Mouse (Mus musculus) urinary bladder, postnatal 4 days (tissue): ENCODE measurements around the gene Kpnb1.
A peak's percentile ranks its signal among the peaks of the same experiment; 100 is the strongest.
"Not testable (repeated sequence)": the region's sequence is repeated elsewhere in the genome, so short reads cannot be mapped to it uniquely, and the experiment has no call there.

Experiments
- DNase-seq, 2 experiments: peaks; one replicate each; pipeline ENCODE4 v3.0.0; 2021 to 2022; ENCODE audit warnings: low spot score in 2 of 2

Gene Kpnb1

DNA sequence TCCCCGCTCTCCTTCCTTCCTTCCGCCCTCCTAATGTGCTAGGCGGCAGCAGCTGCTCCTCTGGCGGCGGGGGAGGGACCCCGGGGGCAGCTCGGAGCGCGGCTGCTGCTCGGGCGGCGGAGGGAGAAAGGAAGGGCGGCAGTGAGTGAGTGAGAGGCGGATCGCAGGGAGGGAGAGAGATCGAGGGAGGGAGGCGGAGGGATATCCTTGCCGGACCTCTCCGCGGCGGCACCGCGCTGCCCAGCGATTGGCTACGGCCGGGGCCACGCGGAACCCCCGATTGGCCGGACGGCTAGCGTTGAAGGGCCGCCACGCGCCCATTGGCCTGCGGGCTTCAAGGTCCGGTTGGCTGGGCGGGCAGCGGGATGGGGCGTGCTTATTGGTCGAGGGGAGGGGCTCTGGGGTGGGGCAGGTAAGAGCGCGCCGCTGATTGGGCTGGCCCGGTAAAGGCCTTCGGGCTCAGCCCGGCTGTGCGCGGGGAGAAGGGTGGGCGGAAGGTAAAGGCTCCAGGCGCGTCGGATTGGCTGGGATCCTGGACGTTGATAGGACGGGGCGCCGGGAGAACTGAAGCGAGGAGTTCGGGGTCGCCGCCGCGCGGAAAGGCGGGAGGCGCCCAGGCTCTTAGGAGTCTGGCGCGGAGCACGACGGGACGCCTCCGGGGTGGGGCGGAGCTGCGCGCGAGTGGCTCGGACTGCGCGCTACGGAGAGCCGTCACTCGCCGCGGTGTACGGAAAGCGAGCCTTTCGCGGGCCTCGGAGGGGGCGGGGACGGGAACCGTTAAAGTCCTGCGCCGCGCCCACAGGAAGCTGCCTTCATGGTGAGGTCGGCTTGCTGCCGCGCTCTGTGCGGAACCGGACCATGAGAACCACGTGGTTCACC, at the start of gene Kpnb1:
Gene Kpnb1, minus strand, starts transcription at position 118 of the 879 bp plus-strand sequence.
- peak; percentile 99 to 100 for DNase-seq

DNA sequence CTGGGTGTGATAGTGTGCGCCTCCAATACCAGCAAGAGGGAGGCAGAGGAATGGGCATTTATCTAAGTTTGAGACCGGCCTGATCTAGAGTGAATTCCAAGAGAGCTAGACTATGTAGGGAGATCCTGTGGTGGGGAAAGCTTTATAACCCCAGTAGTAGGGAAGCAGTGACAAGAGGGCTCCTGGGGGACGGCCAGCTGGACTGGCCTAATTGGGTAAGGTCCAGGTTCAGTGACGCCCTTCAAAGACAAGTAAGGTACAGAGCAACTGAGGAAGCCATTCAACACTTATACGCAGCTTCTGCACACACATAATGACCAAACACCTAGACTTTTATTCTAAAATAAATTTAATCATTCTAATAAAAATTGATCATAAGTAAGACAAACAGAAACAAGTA, 44.8 kb upstream of the Kpnb1 start:
- no peak for DNase-seq

DNA sequence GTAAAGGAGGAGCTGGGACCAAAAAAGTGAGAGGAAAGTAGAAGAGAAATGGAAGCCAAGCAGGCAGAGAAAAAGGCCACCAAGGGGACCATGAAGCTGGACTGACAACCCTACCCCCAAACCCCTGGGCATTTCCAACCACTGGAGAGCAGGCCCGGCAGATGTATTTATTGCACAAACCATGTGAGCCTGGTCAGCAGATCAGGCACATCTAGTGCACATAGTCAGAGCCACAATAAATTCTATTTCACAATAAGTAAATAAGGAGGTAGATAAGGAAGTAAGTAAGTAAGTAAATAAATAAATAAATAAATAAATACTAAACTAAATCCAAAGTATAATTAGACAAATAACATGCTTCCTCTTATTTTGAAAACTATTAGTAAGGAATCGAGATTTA, 41.7 kb upstream of the Kpnb1 start:
- DNase-seq: no peak

DNA sequence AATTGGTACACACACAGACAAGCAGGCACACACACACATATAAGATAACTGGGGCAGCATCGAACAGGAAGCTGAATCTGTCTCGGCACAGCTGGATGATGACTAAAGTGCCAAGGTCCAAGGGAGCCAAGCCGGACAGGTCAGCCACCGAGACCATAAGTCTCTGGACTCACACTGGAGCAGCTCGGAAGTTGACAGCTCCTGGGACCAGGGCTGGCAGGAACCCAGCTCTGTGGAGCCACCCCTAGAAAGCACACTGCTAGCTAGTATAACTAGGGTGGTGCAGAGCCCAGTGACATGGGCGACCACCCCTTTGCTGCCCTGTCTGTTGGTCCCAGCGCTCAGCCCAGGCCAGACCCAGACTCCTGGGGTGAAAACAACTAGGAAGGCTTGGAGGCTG, 41.3 kb upstream of the Kpnb1 start:
- DNase-seq: no peak

DNA sequence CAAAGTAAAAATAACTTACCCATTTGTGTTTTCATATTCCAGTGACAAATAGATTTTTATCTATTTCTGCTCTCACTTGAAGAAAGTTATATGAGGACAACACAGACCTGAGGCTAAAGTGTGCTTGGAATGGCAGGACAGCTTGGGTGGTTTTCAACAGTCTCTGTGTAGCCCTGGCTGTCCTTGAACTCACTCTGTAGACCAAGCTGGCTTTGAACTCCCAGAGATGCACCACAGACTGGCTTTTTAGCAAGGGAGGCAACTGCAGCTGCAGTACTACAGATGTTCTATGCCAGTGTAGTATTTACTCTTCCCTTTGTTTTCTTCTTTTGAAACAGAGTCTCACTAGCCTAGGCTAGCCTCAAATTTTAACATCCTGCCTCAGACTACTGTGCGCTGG, 38.5 kb upstream of the Kpnb1 start:
- DNase-seq: no peak

DNA sequence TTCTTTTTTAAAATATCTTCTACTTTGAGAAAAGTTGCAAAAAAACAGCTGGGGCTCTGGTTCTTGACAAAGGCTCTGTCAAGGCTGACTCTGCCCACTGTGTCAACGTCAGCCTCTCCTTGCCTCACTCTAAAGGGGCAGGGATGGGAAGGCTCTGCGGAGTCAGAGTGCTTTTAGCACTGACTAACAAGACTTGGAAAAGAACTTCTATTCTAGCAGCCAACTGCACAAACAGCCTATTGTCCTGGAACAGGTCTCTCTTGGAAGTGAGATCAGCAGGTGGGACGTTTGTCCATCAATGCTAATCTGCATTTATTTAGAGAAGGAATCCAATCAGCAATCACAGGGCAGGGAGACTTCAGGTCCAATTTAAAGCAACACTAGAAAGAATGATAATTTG, 35.8 kb upstream of the Kpnb1 start:
- no peak for DNase-seq

DNA sequence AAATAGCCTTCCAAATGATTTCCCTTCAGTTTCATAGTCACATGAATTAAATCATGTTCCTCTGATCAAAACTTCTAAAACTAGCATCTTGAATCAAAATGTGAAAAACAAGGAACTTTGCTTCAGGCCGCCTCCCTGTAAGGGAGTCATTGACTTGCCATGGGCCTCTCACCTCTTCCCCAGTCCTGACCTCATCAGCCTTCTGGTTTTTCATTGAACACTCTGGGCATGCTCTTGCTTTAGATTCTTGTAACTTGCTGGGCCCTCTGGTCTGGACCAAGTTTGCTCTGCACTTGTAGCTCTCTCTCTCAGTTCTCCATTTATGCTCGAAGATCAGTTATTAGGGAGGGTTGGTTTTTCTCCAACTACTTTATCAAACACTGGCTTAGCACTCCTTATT, 33.9 kb upstream of the Kpnb1 start:
- no peak for DNase-seq

DNA sequence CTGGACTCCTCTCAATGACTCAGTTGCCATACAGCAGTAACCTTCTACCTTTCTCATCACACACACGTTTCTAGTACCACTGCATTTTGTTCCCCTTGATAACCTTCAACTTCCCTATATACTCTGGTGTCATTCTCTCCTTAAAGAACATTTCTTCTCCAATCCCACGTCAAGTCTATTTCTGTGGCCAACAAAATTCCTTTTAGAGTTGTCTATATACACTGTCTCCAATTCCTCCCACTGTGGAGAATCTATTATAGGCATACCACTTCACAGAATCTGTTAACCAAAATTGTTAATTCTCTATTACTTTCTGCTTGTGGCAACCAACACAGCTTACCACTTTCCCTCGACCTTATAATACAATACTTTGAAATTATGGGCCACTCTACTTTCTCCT, 32.5 kb upstream of the Kpnb1 start:
- DNase-seq: no peak

DNA sequence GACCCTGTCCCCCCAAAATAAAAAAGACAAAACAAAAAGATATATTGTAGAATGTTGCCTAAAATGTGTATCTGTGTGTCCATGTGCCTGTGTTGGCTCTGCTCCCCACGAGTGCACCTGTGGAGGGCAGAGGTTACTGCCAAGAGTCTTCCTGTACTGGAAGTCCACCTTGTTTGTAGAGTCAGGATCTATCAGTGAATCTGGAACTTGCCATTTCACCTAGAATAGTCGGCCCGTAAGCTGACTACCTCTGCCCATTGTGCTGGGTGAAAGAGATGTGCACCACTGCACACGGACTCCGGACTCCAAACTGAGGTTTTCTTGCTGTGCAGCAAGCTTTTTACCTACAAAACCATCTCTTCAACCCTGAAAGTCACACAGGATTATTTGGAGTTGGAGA, 26.7 kb upstream of the Kpnb1 start:
- no peak for DNase-seq

DNA sequence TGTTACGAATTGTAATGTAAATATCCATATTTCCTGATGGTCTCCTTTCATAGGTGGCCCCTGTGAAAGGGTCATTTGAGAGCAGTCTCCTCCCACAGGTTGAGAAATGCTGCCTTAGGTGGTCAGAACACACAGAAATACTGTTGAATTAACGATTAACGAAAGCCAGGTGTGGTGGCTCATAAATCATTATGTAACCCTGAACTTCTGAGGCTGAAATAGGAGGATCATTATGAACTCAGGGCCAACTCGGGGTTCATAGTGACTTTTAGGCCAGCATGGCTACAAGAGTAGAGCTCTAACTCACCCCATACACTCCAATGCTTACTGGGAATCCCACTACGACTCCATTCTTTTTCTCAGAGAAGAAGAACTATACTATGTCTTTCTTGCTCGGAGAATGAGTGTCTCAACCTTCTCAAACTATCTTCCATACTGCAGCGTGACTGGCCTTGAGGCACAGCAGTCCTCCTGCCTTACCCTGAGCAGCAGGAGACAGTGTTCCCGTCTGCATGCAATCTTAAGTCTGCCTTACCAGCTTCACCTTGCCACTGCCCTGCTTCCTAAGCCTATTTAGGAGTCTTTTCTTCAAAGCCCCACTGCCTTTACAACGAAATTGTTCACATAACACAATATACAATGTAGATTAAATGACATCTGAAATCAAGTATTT, 23.2 kb upstream of the Kpnb1 start:
- DNase-seq: no peak

DNA sequence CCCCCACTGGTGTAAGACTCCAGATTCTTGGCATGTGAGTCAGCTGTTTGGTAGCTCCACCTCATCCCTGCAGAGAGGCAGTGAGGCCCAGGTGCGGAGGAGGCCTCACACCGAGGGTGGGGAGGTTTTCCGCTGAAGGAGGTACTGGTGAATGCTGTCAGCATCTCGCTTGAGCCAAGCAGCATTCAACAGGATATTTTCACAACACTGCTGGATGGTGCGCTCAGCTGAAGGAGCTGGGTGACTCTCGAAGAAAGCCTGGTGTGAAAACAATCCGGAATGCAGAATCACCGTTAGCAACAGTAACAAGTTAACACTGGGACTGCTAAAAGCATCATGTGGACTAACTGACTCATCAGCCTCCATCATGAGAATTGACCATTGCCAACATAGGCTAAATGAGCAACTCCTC, 19.3 kb upstream of the Kpnb1 start:
- DNase-seq: no peak

DNA sequence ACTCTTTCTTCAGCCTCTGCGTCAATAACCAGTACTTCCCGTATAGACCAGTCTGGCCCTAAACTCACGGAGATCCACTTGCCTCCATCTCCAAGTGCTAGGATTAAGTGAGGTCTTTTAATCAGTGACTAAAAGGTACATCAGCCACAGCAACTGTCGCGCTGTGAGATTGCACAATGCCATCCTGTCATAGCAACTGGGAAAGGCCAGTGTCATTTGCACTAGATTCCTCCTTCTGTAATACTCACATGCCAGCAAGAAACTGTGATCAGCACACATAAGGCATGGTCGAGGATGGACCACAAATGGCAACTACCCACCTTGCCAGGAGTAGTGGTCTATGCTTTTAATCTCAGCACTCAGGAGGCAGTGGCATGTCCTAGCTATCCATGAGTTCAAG, 11.8 kb upstream of the Kpnb1 start:
- no peak for DNase-seq

DNA sequence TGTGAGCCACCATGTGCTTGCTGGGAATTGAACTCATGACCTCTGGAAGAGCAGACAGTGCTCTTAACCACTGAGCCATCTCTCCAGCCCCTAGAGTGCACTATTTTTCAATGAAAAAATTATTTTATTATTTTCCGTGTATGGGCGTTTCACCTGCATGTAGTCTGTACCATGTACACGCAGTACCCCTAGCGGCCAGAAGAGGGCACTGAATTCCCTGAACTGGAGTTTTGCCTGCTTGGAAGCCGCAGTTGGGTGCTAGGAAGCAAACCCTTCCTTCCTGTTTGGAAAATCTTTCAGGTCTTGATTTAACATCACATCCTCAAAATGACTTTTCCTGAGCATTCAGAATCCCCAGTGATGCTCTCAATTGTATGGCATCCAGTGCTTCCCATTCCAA, 10.9 kb upstream of the Kpnb1 start:
- no peak for DNase-seq

DNA sequence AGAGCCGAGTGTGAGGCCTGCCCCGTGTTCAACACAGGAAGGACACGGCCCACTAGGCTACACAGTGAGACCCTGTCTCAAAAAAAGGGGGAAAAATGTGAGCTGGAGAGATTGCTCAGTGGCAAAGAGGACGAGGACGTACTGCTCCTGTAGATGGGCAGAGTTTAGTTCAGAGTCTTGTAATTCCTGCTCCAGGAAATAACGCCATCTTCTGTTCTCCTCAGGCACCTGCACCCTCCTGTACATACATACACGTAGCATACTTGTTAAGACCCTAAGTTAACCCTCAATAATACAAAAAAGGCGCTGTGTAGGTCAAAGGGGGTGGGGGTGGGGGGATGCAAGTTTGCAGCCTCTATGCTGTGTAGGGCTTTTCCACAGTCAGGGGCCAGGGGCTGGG, 9.3 kb upstream of the Kpnb1 start:
- no peak for DNase-seq

DNA sequence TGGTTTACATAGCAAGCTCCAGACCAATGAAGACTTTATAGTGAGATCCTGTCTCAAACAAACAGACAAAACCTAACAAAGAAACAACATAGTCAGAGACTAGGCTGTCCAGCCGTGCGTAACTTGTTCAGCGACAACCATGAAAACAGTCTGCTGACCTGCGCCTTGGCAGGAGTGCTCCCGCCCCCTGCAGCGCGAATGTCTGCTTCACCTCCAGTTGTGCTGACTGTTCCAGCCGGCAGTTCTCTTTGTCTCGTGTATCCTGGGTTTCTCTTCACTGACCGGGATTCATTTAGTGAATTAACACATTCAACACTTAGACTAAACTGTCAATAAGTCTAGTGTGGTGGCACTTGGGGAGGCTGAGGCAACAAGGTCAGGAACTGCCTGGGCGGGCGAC, 8.9 kb upstream of the Kpnb1 start:
- DNase-seq: no peak

DNA sequence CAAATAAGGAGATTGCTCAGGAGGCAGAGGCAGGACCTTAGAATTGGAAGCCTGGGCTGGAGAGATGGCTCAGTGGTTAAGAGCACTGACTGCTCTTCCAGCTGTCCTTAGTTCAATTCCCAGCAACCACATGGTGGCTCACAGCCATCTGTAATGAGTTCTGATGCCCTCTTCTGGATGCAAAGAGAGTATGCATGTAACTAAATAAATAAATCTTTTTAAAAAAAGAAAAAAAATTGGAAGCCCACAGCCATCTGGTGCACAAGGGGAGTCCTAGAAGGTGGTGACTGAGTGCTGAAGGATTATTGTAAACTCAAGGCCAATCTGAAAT, 4.9 kb upstream of the Kpnb1 start:
- DNase-seq: no peak

DNA sequence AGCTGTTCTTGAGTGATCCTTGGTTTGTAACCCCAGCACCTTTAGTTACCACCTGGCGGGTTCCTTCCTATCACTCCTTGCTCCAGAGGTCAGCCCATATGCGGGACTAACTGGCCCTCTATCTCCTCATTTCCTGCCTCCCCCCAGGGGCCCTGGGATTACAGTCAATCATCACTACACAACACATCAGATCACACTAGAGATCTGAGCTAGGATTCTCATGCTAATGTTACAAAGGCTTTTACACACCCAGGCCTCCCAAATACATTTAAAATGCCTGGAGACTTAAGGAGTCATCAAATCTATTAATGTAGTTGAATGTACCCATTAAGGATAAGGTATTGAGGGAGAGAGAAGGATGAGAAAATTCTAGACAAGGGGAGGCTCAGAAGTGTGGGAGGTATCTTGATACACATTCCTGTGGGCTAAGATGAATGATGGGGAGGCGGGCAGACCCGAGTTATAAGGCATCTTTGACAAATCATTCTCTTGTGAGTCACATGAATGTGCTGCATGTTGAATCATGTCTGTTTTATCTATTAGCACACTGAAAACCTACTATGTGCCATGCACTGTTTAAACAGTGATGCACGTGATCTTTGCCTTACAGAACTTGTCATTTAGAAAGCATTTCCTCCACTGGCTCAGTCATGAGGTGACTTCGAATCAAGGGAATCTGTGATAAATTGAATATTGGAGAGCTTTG, 4.4 kb upstream of the Kpnb1 start:
- no peak for DNase-seq

DNA sequence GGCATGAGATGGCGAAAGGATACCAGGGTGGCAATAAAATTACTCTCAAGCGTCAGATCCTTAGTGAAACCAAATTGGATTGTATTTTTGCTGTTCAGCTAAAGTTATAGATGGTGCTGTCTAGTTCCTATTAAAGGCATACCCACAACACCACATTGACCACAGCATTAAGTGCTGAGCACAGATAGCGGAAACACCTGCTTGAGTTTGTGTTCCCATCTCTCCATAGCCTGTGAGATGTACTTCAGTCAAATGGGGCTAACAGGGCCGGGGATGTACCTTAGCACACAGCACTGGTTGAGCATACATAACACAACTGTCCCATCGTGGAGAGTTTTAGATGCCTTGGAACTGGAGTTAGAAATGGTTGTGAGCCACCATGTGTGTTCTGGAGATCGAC, 3.3 kb upstream of the Kpnb1 start:
- DNase-seq: no peak

DNA sequence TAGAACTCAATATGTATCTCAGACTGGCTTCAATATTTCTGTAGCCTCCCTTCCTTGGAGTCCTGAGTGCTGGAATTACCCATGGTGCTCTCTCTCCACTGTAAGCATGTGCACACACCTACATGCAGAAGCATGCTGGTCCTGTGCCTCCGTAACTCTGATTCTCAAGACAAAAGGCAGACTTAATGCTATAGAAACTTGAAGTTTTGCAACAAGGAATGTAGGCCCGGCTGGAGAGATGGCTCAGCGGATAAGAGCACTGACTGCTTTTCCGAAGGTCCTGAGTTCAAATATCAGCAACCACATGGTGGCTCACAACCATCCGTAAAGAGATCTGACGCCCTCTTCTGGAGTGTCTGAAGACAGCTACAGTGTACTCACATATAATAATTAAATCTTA, 2.0 kb upstream of the Kpnb1 start:
- not testable (repeated sequence) for DNase-seq

DNA sequence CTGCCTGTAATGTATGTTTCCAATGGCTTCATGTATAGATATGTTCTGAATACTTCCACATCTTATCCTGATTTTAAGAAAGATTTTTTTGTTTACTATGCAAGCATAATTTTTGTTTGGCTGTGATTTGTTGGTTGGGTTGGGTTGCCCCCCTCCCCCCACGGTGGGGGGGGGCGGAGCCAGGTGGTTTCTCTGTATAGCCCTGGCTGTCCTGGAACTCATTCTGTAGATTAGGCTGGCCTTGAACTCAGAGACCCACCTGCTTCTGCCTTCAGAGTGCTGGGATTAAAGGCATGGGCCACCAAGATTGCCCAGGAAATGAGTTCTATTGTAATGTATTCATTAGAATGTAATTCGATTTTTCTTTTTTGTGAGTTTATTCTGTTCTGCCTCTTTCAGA, 1.6 kb upstream of the Kpnb1 start:
- DNase-seq: no peak

DNA sequence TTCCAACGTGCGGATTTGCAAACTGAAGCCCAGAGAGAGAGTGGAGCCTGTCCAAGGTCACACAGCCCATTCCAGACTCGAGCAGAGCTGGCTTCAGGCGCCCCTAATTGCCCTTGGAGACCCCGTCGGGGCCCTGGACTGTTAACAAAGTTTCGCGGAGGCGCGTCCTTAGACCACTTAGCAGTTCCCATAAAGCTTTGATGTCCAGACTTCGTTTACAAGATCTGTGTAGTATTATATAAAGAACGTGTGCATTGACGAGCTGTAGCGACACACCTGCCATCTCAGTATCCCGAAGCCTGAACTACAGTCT, 918 bp upstream of the Kpnb1 start:
- no peak for DNase-seq

DNA sequence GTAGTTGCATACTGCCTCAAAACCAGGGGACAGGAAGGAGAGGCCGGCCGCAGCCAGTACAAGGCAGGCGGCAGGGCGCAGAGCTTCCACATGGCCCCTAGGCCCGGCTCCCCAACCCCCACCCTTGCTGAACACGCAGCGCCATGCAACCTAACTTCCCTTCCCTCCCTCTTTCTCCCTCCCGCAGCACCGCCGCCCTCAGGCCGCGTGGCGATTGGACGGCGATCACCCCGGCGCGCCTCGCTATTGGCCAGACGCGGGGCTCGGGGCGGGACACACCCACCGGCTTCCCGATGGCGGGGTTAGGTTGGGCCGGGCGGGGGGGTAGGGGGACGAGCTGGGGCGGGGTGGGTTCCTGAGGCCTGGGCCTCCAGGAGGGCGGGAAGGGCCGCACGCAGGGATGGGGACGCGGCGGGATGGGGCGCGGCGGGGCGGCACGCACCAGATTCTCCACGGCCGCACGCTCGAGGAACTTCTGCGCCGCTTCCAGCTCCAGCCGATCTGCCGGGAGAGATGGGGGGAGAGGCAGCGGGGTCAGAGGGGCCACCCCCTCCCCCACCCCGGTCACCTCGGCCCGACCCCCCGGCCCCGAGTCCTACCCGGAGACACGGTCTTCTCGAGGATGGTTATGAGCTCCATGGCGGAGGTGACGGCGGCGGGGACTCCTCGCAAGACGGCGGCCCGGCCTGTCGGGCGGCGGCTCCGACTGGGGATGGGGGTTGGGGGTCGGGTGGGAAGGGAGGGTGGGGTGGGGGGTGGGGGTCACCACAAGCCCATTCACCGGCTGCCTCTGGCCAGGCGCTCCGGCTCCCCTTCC, 526 bp downstream of the Kpnb1 start:
- DNase-seq: peak; percentile 98 to 99
